Mouse (Mus musculus) adrenal gland, adult (tissue): ENCODE measurements at regions not wholly inside any gene's neighbourhood (a gene's known extent, or its start where the extent isn't known, plus 50 kb on each side); places are given as distances from the start of the nearest gene placed in this dataset.
A peak's percentile ranks its signal among the peaks of the same experiment; 100 is the strongest.

ENCODE experiments used
- DNase-seq, 2 experiments: peaks; one replicate each; pipeline ENCODE4 v3.0.0; 2022 to 2023; ENCODE audit warnings: low spot score in 1 of 2; ENCODE audit not compliant: inconsistent age in 2 of 2

DNA sequence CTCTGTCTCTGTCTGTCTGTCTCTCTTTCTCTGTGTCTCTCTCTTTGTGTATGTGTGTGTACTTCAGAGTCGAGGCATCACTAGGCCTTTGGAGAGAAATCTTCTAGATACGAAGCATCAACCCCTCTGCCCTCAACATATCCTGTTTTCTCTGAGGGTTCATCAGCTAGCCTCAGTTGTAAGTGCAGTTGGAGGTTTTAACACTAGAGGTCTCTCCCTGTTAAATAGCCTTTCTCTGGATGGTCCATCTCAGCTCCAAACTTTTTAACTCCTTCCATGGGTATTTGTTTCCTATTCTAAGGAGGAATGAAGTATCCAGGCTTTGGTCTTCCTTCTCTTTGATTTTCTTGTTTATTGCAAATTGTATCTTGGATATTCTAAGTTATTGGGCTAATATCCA lies 147.8 kb upstream of the Defb41 start:
- peak in 1 of 2 experiments; percentile 24 for DNase-seq

DNA sequence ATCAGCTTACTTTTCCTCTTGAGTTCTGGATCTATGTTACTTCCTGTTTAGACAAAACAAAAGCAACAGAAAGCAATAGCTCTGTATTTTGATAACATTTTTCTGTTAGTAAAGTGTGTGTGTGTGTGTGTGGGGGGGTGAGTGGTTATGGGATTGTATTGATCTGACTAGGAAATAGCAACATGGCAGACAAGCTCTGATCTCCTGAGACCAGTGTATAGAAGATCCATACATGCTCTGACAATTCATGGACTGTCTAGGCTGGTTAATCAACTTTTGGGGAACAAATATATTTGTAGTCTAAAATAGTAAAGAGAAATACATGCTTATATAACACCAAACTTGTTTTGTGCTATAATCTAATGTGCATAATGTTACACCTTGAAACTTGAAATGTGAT lies 124.7 kb upstream of the Defb41 start:
- no peak for DNase-seq

DNA sequence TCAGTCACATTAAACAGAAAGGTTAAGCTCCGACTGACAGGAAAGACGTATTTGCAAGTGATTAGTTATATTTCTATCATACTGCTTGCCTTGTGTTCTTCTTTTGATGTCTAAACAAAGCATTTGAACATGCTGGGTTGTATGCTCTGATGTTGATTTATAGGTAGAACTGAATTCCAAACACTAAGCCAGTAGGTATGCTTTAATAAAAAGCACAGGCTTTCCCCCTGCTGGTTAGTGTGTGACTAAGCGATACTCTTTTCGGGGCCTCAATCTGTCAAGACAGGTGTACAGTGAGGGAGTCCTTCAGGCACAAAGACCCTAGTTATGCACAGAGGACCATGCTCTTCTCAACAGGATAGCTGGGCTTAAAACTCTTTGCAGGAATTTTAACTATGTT lies 119.1 kb upstream of the Defb41 start:
- DNase-seq, result peak in 1 of 2 experiments; percentile 20

DNA sequence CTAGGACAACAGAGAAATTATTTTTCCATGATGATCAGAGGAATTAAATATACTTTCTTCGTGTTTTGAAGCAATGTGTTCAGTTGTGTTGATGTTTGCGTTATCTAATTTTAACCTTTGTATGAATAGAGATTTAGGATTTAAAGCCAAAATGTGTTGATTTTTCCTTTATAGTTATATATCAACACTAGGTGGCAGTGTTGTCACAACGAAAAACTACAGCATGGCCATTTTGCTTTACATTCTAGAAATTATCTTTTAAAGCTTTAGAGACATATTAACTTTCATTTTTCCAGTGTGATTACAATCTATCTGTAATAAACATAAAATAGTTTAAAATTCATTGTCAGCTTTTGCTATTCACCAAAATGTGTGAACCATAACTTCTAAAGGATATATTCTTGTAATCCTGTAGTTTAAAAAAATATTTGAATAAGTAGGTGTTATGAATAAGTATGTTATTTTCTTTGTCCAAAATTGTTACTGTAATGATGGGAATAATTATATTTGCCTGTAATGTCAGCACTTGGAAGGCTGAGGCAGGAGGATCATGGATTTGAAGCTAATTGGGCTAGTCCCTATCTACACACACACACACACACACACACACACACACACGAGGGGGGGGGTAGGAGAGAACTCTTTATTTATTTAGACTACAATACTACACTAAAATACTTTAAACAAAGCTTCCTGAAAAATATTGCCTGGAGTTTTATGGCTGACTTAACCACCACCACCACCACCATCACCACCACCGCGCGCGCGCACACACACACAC lies 95.2 kb upstream of the Defb41 start:
- DNase-seq, result no peak

DNA sequence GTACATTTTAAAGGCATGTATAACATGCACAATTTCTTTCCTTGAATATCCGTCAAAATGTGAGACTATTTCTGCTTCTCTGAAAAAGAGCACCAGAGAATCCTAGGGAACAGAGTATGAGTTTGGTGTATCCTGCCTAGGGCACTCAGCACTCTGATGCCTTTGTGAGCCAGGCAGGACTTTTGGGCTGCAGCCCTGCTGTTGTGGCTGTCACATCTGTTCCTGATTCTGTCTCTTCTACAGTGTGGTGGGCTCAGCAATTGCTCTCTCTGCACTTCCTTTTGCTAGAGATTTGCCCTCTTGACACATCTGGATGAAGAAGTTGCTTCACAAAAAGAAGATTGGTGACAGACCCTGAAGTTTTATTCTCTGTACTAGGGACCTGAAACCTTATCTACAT lies 73.9 kb upstream of the Defb41 start:
- DNase-seq, result no peak
